Mouse (Mus musculus): ENCODE data around the gene Arhgef10l.

GRCm38 (mm10) chr4:140581730-140582389 lies 84.0 kb downstream of the Arhgef10l start:
- TF ChIP-seq MAX (IDR thresholded peaks at IDR 0.05; ENCODE audit: low read depth) (no peak), POLR2AphosphoS2 (IDR thresholded peaks at IDR 0.05; ENCODE audit: insufficient read length, low read depth) (no peak), TCF12 (IDR thresholded peaks at IDR 0.05; ENCODE audit: insufficient read depth, poor library complexity, severe bottlenecking) (no peak), REST (IDR thresholded peaks at IDR 0.05; ENCODE audit: insufficient read depth, insufficient read length) (no peak), USF1 (IDR thresholded peaks at IDR 0.05; ENCODE audit: low read depth) (no peak), MYOD1 (IDR thresholded peaks at IDR 0.05; ENCODE audit: control insufficient read depth in 1 of 3, insufficient read length in 2 of 3, low read depth in 2 of 3) (no peak), POLR2A (IDR thresholded peaks at IDR 0.05; ENCODE audit: insufficient read length, low read depth) (no peak), MYOG (IDR thresholded peaks at IDR 0.05; ENCODE audit: control insufficient read depth in 1 of 3, insufficient read depth in 1 of 3, insufficient read length in 2 of 3, low read depth in 2 of 3) (no peak), SRF (IDR thresholded peaks at IDR 0.05; ENCODE audit: control insufficient read depth, insufficient read length, low read depth) (no peak), E2F4 (IDR thresholded peaks at IDR 0.05; ENCODE audit: insufficient read depth) (no peak), TCF3 (IDR thresholded peaks at IDR 0.05; ENCODE audit: insufficient read length, low read depth) (no peak), CEBPB (IDR thresholded peaks at IDR 0.05; ENCODE audit: insufficient read depth, poor library complexity, severe bottlenecking) (no peak)
